Mouse (Mus musculus) lung, adult 2 months (tissue): ENCODE results near the gene Ptgr1. TPM values are rescaled to one million over a fixed set of nuclear protein-coding genes. Genes with fewer than 3 reads are reported as not detected.

Experiments
- DNase-seq: peaks from one replicate; pipeline ENCODE4 v3.0.0; 2022
- H3K4me1 ChIP-seq: fragments of 200-500 bp; 2 replicates; pipeline ENCODE4 v1.6.1; 2011; ENCODE audit warnings: low read length; ENCODE audit not compliant: control insufficient read depth, insufficient read depth
- H3K4me3 ChIP-seq: fragments of 200-500 bp; replicated peaks from 2 replicates; pipeline ENCODE3; 2011; ENCODE audit warnings: low read depth, mild to moderate bottlenecking, control low read depth, low read length; ENCODE audit errors: extremely low read depth
- CTCF ChIP-seq: fragments of 200-500 bp; IDR thresholded peaks from 2 replicates; pipeline ENCODE4 v1.5.1; 2011; ENCODE audit warnings: mild to moderate bottlenecking, low read length, control low read depth; ENCODE audit not compliant: insufficient read depth
- POLR2A ChIP-seq: fragments of 200-500 bp; IDR thresholded peaks from 2 replicates; pipeline ENCODE4 v1.6.1; 2011; ENCODE audit warnings: low read depth, mild to moderate bottlenecking, control low read depth, low read length, borderline replicate concordance; ENCODE audit errors: extremely low read depth
- WGBS: fragments of 180-500 bp; shearing (Covaris S2); methylation state at CpG from one replicate; pipeline ENCODE4 v1.1.7; 2018; 5-methylcytosine and 5-hydroxymethylcytosine counted together
- polyA plus RNA-seq: library from polyadenylated mRNA; depleted of rRNA; stranded (reverse); fragments of >200 nt; gene quantifications from 2 replicates; pipeline ENCODE4 v1.2.3, GENCODE M21; 2012

Ptgr1 gene
- polyA plus RNA-seq, 1 experiment = 23.7 TPM

GRCm38 (mm10) chr4:58963271-58963670 is 23.6 kb downstream of the Ptgr1 start:
- WGBS = 93% methylated on average over 4 of the region's 4 CpGs
- H3K4me3 ChIP-seq = no peak overlapping the region
- no peaks in the 10 kb centered on the region for H3K4me1 ChIP-seq
- no peak for TF ChIP-seq CTCF
- no peak for TF ChIP-seq POLR2A
- DNase-seq = no peak

- no peak overlapping the region for H3K4me3 ChIP-seq
- TF ChIP-seq POLR2A (no peak), CTCF (no peak)
- DNase-seq = no peak
- no peaks in the 10 kb centered on the region for H3K4me1 ChIP-seq
- WGBS = 85% methylated on average over 15 of the region's 15 CpGs
Observed at GRCm38 (mm10) chr4:58961719-58962118, 25.2 kb downstream of the Ptgr1 start.

GRCm38 (mm10) chr4:58952630-58953029 is 34.3 kb downstream of the Ptgr1 start:
- 92% methylated on average over 11 of the region's 11 CpGs for WGBS
- H3K4me1 ChIP-seq = no peaks in the 10 kb centered on the region
- no peak for DNase-seq

DNA sequence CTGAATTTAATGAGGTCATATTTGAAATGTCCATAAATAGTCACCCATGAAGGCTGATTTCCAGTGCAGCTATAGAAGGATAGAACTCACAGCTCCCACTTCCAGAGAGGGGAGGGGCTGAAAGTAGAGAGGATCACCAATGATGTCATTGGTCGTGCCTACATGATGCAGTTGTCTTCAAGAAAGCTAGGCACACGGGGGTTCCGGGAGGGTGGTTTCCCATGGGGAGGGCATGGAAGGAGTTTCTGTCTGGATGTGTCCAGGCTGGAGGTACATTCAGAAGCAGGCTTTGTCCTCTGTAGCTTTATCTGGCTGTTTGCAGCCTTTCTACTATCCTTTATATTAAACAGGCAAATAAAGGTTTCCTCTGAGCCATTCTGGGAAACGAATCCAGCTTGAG is 38.5 kb downstream of the Ptgr1 start:
- DNase-seq = no peak
- peaks cover 5% of the 10 kb centered on the region; the same call in 1 of the 2 replicates for H3K4me1 ChIP-seq
- 72% methylated on average over 4 of the region's 4 CpGs for WGBS
- TF ChIP-seq CTCF (no peak), POLR2A (no peak)
- no peak overlapping the region for H3K4me3 ChIP-seq

More at GRCm38 (mm10) chr4:58952630-58953029, 34.3 kb downstream of the Ptgr1 start:
- TF ChIP-seq CTCF (no peak), POLR2A (no peak)
- H3K4me3 ChIP-seq = no peak overlapping the region

DNA sequence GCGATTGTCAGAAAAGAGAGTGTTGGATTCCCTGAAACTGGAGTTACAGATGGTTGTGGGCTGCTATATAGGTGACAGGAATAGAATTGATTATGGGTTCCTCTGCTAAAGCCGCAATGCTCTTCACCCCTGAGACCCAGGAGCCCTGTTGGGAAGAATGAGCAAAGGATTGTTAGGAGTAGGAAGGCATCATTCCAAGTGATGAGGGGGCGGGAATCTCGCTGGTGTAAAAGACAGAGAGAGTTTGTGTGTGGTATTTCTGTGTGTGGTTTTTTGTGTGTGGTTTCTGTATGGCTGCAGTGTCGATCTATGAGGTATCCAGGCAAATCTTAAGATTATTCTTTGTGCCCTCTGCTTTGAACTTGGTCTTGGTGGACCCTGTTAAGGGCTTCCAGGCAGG is 42.2 kb downstream of the Ptgr1 start:
- no peak for DNase-seq
- H3K4me1 ChIP-seq = peaks cover 9% of the 10 kb centered on the region; the same call in 1 of the 2 replicates
- TF ChIP-seq POLR2A (no peak), CTCF (no peak)
- 65% methylated on average over 5 of the region's 5 CpGs for WGBS
- H3K4me3 ChIP-seq = no peak overlapping the region

- peak overlapping the region; percentile 21 for H3K4me3 ChIP-seq
- no peak for DNase-seq
- no peak for TF ChIP-seq CTCF
- no peak for TF ChIP-seq POLR2A
- H3K4me1 ChIP-seq = peaks cover 9% of the 10 kb centered on the region; the same call in 1 of the 2 replicates
- WGBS = 17% methylated on average over 6 of the region's 6 CpGs
Observed at GRCm38 (mm10) chr4:58944206-58944553, 42.7 kb downstream of the Ptgr1 start.

GRCm38 (mm10) chr4:58943420-58944205 is 43.3 kb downstream of the Ptgr1 start, which contains the start of gene Zkscan16:
Gene Zkscan16 (plus strand): TSS chr4:58943628.
- peak within 1 kb of the TSS; percentile 63 for H3K4me3 ChIP-seq
- peaks cover 9% of the 10 kb centered on the region; the same call in 1 of the 2 replicates for H3K4me1 ChIP-seq
- TF ChIP-seq POLR2A = no peak
- no peak for TF ChIP-seq CTCF
- 3% methylated on average over 50 of the region's 50 CpGs for WGBS
- DNase-seq = peak; percentile 50

DNA sequence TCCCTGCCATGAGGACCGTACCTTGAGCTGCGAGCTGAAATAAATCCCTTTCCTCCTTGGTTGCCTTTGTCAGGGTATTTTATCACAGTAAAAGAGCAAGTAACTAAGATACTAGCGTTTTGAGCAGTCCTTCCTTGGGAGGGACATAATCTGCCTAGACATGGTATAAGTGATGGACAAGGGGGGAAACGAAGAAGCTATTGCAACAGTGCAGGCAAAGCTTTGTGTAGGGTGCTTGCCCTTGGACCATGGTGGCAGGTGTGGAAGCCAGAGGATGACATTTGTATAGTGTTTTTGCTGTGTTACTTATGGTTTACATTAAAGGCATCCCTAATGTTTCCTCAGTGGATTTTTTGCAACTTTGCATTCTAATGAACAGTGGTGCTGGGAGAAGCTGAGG is 44.0 kb downstream of the Ptgr1 start:
- H3K4me3 ChIP-seq = no peak overlapping the region
- TF ChIP-seq POLR2A (no peak), CTCF (no peak)
- 80% methylated on average over 4 of the region's 4 CpGs for WGBS
- peaks cover 9% of the 10 kb centered on the region; the same call in 1 of the 2 replicates for H3K4me1 ChIP-seq
- DNase-seq = no peak

- Histone ChIP-seq H3K4me3 (no peak overlapping the region), H3K4me1 (peaks cover 9% of the 10 kb centered on the region; the same call in 1 of the 2 replicates)
- DNase-seq = no peak
- no peak for TF ChIP-seq CTCF
- no peak for TF ChIP-seq POLR2A
Observed at GRCm38 (mm10) chr4:58941638-58942037, 45.3 kb downstream of the Ptgr1 start.

- no peak for DNase-seq
- no peak overlapping the region for H3K4me3 ChIP-seq
- 48% methylated on average over 3 of the region's 3 CpGs for WGBS
- no peak for TF ChIP-seq POLR2A
- H3K4me1 ChIP-seq = 0 out of 2 replicates have a peak, but pooled peaks cover 3% of the 10 kb centered on the region
Observed at GRCm38 (mm10) chr4:58935846-58936245, 51.1 kb downstream of the Ptgr1 start.
